Mouse (Mus musculus) liver, embryonic 14.5 days (tissue): ENCODE results near the gene Chd2.

Experiments used
- CTCF ChIP-seq: IDR thresholded peaks from 2 replicates; pipeline ENCODE4 v1.5.1; 2016; ENCODE audit warnings: antibody characterized with exemption, low read depth, control low read depth
- EP300 ChIP-seq: IDR thresholded peaks from 2 replicates; pipeline ENCODE4 v1.6.1; 2016; ENCODE audit warnings: antibody characterized with exemption, low read depth

DNA sequence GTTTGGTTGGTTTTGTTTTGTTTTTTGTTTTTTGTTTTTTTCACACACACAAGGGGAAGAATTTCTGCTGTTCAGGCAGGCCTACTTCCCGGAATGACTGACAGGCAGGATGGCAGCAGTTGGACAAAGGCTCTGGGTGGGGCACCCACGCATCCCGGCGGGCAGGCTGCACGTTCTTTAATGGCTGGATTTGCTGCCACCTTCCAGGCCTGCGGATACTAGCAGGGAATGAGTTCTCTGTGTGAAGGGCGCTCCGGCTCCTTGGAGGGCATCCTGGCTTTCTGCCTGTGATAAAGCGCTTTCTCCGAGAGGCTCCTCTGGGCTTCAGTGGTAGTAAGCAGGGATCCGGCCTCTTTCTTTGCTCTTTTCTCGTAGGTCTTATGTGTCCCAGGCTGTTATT is 164.3 kb downstream of the Chd2 start:
- TF ChIP-seq CTCF (no peak), EP300 (no peak)
